Mouse (Mus musculus) thymus, postnatal 10 days (tissue): ENCODE data around the gene Plppr4.

ENCODE experiments used
- DNase-seq, 2 experiments: peaks; one replicate each; pipeline ENCODE4 v3.0.0; 2021; ENCODE audit warnings: low spot score in 2 of 2

Gene Plppr4

DNA sequence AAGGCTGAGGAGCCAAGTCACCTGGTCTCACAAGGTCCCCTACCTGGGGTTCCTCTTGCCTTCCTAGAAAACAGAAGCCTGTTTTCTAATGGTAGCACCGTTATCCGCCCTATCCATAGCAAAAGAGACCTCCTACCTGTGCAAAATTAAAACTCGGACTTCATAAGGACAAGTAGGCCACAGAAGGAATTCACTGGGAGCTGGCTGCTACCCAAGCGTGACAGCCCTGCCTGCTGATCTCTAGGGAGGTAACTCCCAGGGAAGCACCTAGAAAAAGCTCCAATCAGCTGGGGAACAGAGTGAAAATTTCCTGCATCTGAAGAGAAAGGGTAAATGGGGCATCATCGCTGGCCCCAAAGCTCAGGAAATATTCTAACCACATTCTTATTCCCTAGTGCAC lies at the start of gene Plppr4:
Gene Plppr4, minus strand, starts transcription at position 349 of the 400 bp plus-strand sequence.
- DNase-seq = no peak

DNA sequence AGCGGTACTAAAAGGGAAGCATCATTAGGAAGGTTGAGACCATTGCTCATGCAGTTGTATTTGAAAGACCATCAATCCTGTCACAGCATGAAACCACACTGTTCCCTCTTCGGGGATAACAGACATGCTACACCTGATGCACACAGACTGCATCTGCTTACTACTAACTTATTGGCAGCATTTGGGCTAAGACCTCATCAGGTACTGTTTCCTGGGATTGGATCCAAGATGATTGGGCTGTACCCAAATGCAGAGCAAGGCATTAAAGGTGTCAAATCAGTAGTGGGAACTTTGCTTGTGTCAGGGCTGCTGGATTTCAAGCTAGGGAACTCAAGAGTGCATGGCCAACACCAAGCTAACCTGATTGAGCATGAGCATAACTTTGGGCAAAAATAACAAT lies 45.1 kb upstream of the Plppr4 start:
- no peak for DNase-seq

GRCm38 (mm10) chr3:117403740-117404139 lies 43.1 kb upstream of the Plppr4 start:
- no peak for DNase-seq

GRCm38 (mm10) chr3:117366041-117366440 lies 5.4 kb upstream of the Plppr4 start:
- DNase-seq = no peak

- DNase-seq = no peak
Measured at GRCm38 (mm10) chr3:117359686-117360521, 772 bp downstream of the Plppr4 start.

GRCm38 (mm10) chr3:117358981-117359628 lies 1.6 kb downstream of the Plppr4 start:
- no peak for DNase-seq

DNA sequence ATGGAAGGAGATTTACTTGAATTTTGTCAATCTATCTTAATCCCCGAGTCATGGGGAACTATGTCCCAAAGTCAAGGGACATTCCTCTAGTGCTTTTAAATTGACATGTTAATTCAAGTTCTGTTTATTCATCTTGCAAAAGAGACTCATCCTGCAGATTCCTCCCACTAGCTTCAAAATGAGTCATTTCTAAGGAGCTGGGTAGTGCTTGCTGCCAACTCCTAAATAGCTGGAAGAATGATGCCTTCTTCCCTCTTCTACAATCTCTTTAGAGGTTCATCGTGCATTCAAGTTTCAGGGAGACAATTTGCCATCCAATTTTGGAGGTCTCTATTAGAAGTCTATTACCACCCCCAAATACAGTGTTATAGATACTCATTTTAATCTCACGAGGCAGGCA lies 3.3 kb downstream of the Plppr4 start:
- no peak for DNase-seq

DNA sequence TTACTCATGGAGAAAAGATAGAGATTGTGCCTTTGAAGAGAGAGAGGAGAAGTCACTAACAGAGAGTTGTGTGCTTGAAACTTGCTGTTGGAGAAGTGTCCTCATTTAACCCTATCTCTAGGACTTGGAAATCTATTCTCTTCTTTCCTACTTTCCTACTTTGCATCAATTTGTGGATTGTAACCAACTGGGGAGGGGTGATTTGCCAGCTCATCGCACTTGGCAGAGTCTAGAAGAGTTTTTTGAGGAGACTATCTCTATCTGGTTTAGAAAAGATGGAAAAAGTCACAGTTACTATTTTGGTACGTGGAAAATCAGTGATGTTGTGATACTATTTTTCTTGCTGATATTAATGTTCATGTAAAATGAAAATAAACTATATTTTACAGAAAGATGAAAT lies 6.7 kb downstream of the Plppr4 start:
- no peak for DNase-seq

DNA sequence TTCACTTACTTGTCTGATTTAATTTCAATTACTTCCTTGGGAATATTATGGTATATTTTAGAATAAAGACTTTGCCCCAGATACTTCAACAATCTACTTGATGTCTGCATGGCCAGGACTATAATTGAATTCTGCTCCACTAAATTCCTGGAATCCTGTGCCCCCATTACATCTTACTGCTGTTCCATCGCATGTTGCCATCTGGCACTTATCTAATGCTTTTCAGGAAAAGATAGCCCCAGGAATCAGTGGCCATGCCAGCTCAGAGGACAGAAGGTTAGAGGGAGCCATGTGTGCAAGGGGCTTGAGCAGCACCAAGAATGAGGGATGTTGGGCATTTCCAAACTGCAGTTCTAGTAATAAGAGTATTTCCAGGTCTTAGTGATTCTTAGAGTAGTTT lies 14.3 kb downstream of the Plppr4 start:
- DNase-seq = no peak

DNA sequence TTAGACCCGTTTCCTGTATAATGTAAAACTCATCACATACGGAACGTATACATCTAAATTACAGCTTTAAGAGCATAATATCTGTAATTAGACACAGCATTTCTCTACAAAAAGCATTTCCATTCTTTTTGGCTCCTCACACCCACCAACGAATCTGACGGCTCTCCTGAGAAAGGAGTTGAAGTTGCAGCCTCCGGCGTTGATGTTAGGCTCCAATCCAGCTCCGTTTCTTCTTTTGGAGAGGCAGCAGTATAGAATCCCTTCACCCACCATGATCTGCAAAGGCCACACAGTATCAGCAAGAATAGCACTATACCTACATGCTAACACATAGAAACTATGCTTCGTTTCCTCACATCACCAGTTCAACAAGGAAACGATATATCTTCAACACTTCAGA lies 29.2 kb downstream of the Plppr4 start:
- DNase-seq = no peak

GRCm38 (mm10) chr3:117329485-117329884 lies 31.2 kb downstream of the Plppr4 start:
- no peak for DNase-seq

- no peak for DNase-seq
Measured at GRCm38 (mm10) chr3:117326551-117326950, 34.1 kb downstream of the Plppr4 start.

DNA sequence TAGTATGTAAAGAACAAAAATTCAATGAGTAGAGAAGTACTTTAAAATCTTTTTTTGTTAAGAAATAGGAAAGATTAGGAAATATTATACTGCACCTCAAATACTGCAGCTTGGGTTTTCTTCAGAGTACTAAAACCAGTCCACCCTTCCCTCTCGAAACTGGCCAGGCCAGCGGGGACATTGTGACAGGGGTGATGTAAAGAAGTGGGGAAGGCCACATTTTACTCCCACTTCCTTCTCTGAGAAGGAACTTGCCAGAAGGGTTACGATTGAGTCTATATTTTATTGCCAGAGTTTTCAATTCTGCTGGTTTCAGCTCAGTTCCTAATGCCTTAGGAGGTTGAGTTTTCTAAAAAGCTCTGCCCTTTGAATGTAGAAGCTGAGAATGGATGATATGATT lies 41.0 kb downstream of the Plppr4 start:
- no peak for DNase-seq

GRCm38 (mm10) chr3:117313339-117313738 lies 47.3 kb downstream of the Plppr4 start:
- DNase-seq = no peak

DNA sequence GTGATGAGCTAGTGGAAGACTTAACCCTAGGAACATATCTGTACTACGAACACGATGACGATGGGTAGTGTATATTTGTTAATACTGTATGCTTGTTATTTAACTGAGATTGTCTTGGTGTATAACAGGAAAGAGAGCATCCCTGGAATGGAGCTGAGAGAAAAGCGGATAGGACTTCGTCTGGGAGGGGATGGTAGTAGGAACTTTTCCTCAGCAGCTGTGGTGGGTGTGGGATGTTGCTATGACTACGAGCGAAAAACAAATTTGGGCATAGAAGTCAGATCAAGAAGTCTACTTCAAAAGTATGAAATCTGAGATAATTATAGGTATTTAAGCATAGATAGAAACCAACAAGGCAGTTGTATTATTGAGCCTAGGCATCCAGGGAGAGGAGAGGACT lies 48.6 kb downstream of the Plppr4 start:
- no peak for DNase-seq

DNA sequence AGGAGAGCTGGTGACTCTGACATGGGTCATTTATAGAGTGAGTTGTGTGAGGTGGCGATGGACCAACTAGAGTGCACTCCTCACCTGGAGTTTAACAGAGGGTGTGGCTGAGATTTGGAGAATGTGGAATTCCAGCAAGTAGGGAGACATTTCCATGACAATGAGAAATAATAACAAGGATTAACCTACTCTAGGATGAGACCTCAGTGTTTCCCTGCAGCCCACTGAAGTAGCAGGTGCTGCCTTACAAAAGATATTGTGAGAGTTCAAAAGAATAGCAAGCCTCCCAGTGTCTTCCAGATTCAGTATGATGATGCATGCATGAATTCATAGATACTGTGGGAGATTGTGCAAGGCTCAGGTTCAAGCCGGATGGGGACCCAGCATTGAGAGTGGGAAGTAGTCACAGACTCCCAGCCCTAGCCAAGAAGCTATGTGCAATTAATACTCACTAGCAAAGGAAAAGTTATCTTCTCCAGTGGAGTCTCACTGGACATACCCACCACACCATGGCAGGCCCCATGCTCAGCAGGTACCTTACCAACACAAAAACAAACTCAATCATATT lies 49.8 kb downstream of the Plppr4 start:
- no peak for DNase-seq

DNA sequence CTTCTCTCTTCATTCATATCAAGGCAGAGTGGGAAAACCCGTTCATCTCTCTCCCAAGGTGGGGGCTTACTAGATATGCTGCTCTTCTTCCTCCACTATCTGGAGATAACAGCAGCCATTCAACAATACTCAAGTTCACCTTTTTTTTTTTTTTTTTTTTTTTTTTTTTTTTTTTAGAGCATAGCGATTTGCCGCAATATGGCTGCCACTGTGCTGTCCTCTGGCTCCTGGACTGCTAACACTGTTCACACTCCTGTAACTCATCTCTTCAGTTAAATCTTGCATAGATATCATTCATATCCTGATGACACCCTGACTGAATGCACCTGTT lies 51.1 kb downstream of the Plppr4 start:
- DNase-seq = no peak

DNA sequence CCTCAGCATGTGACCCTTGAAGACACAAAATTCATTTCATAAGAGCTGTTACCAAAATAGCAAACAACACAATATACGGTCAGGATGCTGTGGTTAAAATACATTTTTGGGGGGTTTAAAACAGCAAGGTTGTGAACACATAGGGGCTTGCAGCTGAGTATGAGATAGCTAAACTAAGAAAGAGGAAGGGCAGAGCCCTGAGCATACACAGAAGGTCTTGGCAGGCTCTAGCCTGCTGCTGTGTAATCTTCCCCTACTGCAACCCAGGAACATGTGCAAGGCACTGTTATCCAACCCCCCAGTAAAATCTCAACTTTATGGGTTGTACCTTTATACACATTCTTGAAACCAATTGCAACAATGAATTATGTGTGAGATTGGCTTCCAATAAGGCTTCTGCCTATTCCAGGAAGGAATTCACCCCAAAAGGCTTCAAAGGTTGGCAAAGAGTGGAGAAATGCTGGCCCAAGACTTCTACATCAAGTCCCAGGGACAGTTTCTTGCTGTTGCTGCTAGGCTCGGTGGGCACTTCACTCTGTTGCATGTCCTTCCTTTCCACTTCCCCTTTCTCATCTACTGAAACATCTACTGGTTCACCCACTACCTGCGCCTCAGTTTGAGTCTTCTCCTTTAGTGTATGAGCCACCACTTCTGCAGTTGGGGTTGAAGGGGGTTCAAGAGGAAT lies 51.6 kb downstream of the Plppr4 start:
- DNase-seq = no peak

DNA sequence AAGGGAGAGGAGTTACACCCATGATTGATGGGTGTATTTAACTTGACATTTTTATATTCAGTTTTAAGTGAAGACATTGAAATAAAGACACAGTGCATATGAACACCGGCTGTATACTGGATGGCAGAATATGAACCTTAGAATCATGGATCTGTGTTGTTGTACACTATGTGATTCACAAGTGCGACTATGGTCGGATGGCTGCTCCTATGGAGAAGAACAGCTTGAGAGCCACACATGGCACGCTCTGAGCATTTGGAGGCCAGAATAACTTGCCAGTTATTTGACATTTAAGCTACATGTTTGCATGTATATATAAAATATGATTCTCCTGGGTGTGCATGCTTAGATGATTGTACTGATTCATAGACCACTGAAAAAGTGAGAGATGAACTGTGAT lies 53.1 kb downstream of the Plppr4 start:
- DNase-seq = no peak

- DNase-seq = no peak
Measured at GRCm38 (mm10) chr3:117304037-117304436, 56.6 kb downstream of the Plppr4 start.

- DNase-seq = no peak
Measured at GRCm38 (mm10) chr3:117300735-117301271, 59.9 kb downstream of the Plppr4 start.

- DNase-seq = no peak
Measured at GRCm38 (mm10) chr3:117297735-117298134, 62.9 kb downstream of the Plppr4 start.
